Comparison of ENCODE assay signal across 9 mouse cellular contexts in the genomic region with DNA sequence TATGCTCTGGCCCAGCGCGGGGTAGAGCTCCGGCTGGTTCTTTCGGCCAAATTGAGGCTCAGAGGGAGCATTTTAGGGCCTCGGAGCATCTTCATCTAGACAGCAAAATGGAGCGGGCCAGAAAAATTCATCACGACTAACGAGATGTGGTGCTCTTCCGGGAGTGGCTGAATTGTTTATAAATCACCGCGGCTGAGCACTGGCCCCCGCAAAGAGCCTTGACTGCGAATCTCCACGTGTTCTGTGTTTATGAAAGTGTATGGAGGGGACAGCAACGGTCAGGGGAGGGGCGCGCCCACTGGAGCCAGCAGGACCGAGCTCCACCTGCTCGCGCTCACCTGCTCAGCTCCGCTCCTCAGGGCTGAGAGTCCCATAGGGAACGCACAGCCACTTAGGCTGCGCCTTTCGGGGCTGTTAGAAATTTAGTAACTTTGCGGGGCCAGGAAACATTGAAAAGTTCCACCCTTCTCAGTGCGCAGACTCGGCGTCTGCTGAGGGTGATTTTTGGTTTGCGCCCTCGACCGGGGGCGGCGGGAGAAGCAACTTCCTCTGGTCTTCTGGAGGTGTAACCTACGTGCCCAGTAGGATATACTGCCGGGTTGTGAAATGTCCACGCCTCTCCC. TPM values are rescaled to one million over a fixed set of nuclear protein-coding genes. Genes with fewer than 3 reads are reported as not detected.
DNase-seq lines count a peak whose midpoint lies in the region; ATAC-seq and TF ChIP-seq lines count a peak whose summit lies in the region.
"Had no signal": no experiment of that assay in that cellular context is flagged by ENCODE, and none has a peak within 500 bp of the region (broad histone marks: within the 10 kb centered on the region; RNA-seq: fewer than 3 reads in every experiment).

No protein-coding gene starts in this region.

- no peaks in the 10 kb centered on the region for H3K9me3 ChIP-seq in ES-Bruce4 (replicated peaks; ENCODE audit: control insufficient read depth, insufficient read depth, low read length, poor library complexity, severe bottlenecking)
- no peaks in the 10 kb centered on the region for H3K9me3 ChIP-seq in forebrain, embryonic 13.5 days (replicated peaks)
- H3K9me3 ChIP-seq in neural tube, embryonic 12.5 days, result no peaks in the 10 kb centered on the region

- no peak overlapping the region for H3K27ac ChIP-seq in ES-Bruce4 (ENCODE audit: insufficient read depth, low read length)
- peak overlapping the region; percentile 89 for H3K27ac ChIP-seq in forebrain, embryonic 13.5 days
- peak overlapping the region; percentile 88 for H3K27ac ChIP-seq in neural tube, embryonic 12.5 days

- TF ChIP-seq POLR2A in ES-Bruce4 (IDR thresholded peaks at IDR 0.05; ENCODE audit: insufficient read depth, low read length), result no peak

- peak overlapping the region; percentile 34 for H3K4me3 ChIP-seq in ES-Bruce4 (ENCODE audit: low read depth, low read length)
- peak overlapping the region; percentile 94 for H3K4me3 ChIP-seq in forebrain, embryonic 13.5 days
- H3K4me3 ChIP-seq in neural tube, embryonic 12.5 days, result peak overlapping the region; percentile 93

- no peak overlapping the region for H3K9ac ChIP-seq in ES-Bruce4 (ENCODE audit: low read depth, poor library complexity, severe bottlenecking)
- H3K9ac ChIP-seq in forebrain, embryonic 13.5 days, result peak overlapping the region; percentile 75
- H3K9ac ChIP-seq in neural tube, embryonic 12.5 days, result peak overlapping the region; percentile 82

- TF ChIP-seq CTCF in ES-Bruce4 (IDR thresholded peaks at IDR 0.05; ENCODE audit: low read depth, low read length), result no peak

- ATAC-seq in cerebellum, adult (ENCODE audit: insufficient number of reproducible peaks, low FRiP score, low TSS enrichment), result no peak
- no peak for ATAC-seq in forebrain, embryonic 13.5 days
- ATAC-seq in neural tube, embryonic 12.5 days (ENCODE audit: low FRiP score, low read depth), result no peak

- peaks cover 26% of the 10 kb centered on the region for H3K27me3 ChIP-seq in ES-Bruce4 (ENCODE audit: control insufficient read depth, insufficient read depth, low read length, poor library complexity, severe bottlenecking)
- peaks cover 8% of the 10 kb centered on the region for H3K27me3 ChIP-seq in forebrain, embryonic 13.5 days
- H3K27me3 ChIP-seq in neural tube, embryonic 12.5 days (replicated peaks), result no peaks in the 10 kb centered on the region

- H3K36me3 ChIP-seq in ES-Bruce4 (ENCODE audit: control insufficient read depth, insufficient read depth, low read length, poor library complexity, severe bottlenecking), result no peaks in the 10 kb centered on the region
- no peaks in the 10 kb centered on the region for H3K36me3 ChIP-seq in forebrain, embryonic 13.5 days (ENCODE audit: poor library complexity, severe bottlenecking)
- no peaks in the 10 kb centered on the region for H3K36me3 ChIP-seq in neural tube, embryonic 12.5 days

- no peak for TF ChIP-seq EP300 in ES-Bruce4 (IDR thresholded peaks at IDR 0.05; ENCODE audit: insufficient read depth, low read depth, low read length)

- H3K4me2 ChIP-seq in forebrain, embryonic 13.5 days, result peak overlapping the region; percentile 97
- peak overlapping the region; percentile 93 for H3K4me2 ChIP-seq in neural tube, embryonic 12.5 days (replicated peaks)

- intact Hi-C loops in left cerebral cortex, postnatal 4 days (cut with DNase I), result loop anchor here (5.0 to 10.0 kb wide), 4 partner anchors 482 to 1755 kb away; no protein-coding TSS in a partner anchor

- peak; percentile 67 to 75 for DNase-seq in cerebellum, postnatal 10 days
- DNase-seq in left cerebral cortex, postnatal 4 days, result peak; percentile 65
- DNase-seq in spleen, postnatal 36 days (ENCODE audit: low spot score in 2 of 2), result no peak
- no peak for DNase-seq in kidney, postnatal 25 days

- H3K4me1 ChIP-seq in ES-Bruce4 (ENCODE audit: control insufficient read depth, insufficient read depth, low read length), result no peaks in the 10 kb centered on the region
- H3K4me1 ChIP-seq in forebrain, embryonic 13.5 days, result peaks cover 43% of the 10 kb centered on the region
- H3K4me1 ChIP-seq in neural tube, embryonic 12.5 days, result peaks cover 4% of the 10 kb centered on the region; the same call in 1 of the 2 replicates

- WGBS in forebrain, embryonic 13.5 days, result under 1% methylated on average over 36 of the region's 36 CpGs
- WGBS in neural tube, embryonic 12.5 days, result under 1% methylated on average over 36 of the region's 36 CpGs

RNA-seq across cellular contexts. Expression of gene Pou3f2, which starts 2.0 kb away (rescaled TPM):
- polyA plus RNA-seq in ES-Bruce4 (2011; ENCODE audit: insufficient read depth, insufficient read length, low read depth, missing spikeins), result 0.10 TPM in 1 of 2 replicates, not detected in the other
- 38.3 and 44.0 TPM in 2 replicates for polyA plus RNA-seq in forebrain, embryonic 13.5 days (2015; fragmentation: Nextera tagmentation; extraction: Ambion mirVana)
- 10 to 100 TPM; 50.0 to 68.6 TPM for total RNA-seq in left cerebral cortex, postnatal 4 days (2021)
- 31.9 and 40.0 TPM in 2 replicates for polyA plus RNA-seq in neural tube, embryonic 12.5 days (2016; fragmentation: Nextera tagmentation; extraction: Ambion mirVana)
- polyA plus RNA-seq: C2C12 had no signal

Comparison
In these comparisons a context has a peak if more than half of its experiments do, and no peak if none do; other contexts are left out.
1. DNase-seq: peak in cerebellum, postnatal 10 days (2 of 2) and left cerebral cortex, postnatal 4 days (single experiment); none in spleen, postnatal 36 days (0 of 2) and kidney, postnatal 25 days (0 of 2).
2. H3K4me3 ChIP-seq: peak in every context shown above with its lines; median percentile 94 in forebrain, embryonic 13.5 days; 93 in neural tube, embryonic 12.5 days; 34 in ES-Bruce4.
3. RNA of gene Pou3f2, which starts 2.0 kb away (polyA plus RNA-seq): 38.3 to 44.0 TPM in forebrain, embryonic 13.5 days and 31.9 to 40.0 TPM in neural tube, embryonic 12.5 days; 0.10 TPM in ES-Bruce4; every median in the first group is over 10 times any median in the second.